Mouse (Mus musculus) brain, embryonic 14.5 days (tissue): ENCODE data around the gene Slc7a7.

ENCODE experiments used
- CTCF ChIP-seq: fragments of 200-500 bp; IDR thresholded peaks from 2 replicates; pipeline ENCODE4 v1.5.1; 2012; ENCODE audit warnings: inconsistent platforms, mild to moderate bottlenecking, moderate library complexity, borderline replicate concordance; ENCODE audit not compliant: insufficient read depth, insufficient read length; ENCODE audit errors: extremely low read depth
- POLR2A ChIP-seq: fragments of 200-500 bp; IDR thresholded peaks from 2 replicates; pipeline ENCODE4 v1.6.1; 2012; ENCODE audit warnings: mild to moderate bottlenecking, inconsistent platforms, borderline replicate concordance; ENCODE audit not compliant: poor library complexity, insufficient read depth, insufficient read length, severe bottlenecking; ENCODE audit errors: extremely low read depth

GRCm38 (mm10) chr14:54421014-54421413, 3.4 kb upstream of the Slc7a7 start:
- TF ChIP-seq POLR2A: no peak
- no peak for TF ChIP-seq CTCF
